Mouse (Mus musculus) layer of hippocampus, postnatal 25 days (tissue): ENCODE measurements around the gene Fbxw21. TPM values are rescaled to one million over a fixed set of nuclear protein-coding genes. Genes with fewer than 3 reads are reported as not detected.

Experiments
- DNase-seq, 2 experiments: peaks; one replicate each; pipeline ENCODE4 v3.0.0; 2022; ENCODE audit warnings: mixed read lengths in 2 of 2, low spot score in 1 of 2; ENCODE audit errors: extremely low spot score in 1 of 2
- total RNA-seq, 2 experiments: library from RNA; stranded (reverse); gene quantifications; 2 replicates each; pipeline ENCODE4 v1.2.3; 2021

The Fbxw21 gene
- total RNA-seq, 2 experiments from 2014 or later = not detected

DNA sequence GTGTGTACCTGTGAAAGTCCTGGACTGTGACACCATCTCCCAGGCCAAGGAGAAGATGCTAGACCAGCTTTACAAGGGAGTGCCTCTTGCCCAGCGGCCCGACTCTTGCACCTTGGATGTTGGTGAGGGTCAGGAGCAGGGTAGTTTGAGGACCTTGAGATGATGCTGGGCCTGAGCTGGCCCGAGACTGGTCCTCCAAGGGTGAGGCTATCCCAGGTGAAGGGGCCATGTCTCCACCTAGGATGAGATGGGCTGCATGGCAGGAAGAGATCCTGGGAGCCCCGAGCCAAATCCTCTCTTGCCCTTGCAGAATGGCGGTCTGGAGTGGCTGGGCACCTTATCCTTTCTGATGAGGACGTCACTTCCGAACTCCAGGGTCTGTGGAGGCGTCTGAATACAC, 48.5 kb downstream of the Fbxw21 start:
- no peak for DNase-seq

DNA sequence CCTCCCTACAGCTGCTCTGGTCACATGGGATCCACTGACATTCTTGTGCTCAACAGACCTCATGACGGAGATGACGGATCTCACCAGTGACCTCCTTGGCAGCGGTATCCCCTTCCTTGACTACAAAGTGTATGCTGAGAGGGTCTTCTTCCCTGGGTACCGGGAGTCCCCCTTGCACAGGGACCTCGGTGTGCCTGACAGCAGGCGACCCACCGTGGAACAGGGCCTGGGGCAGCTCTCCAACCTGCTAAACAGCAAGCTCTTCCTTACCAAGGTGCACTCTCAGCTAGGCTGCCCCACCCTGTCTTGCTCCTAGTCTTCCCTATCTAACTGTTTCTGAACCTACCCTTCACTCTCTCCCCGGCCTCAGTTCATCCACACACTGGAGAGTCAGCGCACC, 50.2 kb downstream of the Fbxw21 start:
- DNase-seq = no peak

GRCm38 (mm10) chr9:109111101-109111500, 50.7 kb downstream of the Fbxw21 start:
- DNase-seq = no peak

DNA sequence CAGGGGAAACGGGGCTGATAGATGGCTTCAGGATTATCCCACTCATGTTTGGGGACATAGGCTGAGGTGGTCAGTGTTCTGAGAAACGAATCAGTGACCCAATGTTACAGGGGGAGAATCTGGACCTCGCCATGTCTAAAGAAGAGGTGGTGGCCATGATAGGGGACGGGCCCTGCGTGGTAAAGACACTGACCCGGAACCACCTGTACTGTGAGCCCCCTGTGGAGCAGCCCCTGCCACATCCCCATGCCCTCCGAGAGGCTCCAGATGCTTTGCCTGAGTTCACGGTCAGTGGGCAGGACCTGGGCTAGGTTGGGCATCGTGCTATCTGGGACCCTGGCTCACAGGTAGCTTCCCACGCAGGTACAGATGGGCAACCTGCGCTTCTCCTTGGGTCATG, 51.6 kb downstream of the Fbxw21 start:
- no peak for DNase-seq

DNA sequence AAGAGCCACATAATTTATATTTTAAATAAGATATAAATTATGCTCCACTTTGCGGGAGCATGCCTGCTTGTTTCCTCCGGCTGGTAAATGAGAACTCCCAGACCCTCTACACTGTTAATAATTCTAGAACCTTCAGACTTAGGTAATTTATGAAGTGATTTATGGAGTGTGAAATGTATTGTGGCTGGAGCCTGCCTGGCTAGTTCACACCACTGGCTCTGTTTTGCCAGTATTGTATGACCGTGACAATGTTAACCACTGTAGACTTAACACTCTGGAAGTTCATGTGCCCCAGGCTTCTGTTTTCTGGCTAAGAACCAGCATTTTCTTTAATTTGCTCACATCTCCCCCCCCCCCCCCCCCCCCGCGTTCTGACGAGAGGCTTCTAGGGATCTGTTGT, 54.5 kb downstream of the Fbxw21 start:
- no peak for DNase-seq

DNA sequence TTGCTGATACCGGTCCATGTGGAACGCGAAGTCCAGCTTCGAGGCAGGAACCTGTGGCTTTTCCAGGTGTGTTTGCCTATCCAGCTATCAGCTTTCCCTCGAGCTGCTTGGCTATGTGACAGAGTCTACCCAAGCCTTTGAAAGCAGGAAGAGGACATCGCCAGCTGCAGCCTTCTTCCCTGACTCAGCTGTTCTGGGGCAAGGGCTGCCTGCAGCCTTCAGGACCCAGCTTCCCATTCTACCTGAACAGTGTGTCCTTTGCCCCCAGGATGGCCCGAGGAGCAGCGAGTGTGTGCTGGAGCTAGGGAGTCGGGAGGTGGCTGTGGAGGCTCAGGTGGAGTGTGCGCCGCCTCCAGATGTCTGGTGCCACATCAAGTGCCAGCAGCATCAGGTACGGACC, 56.2 kb downstream of the Fbxw21 start:
- DNase-seq = no peak

GRCm38 (mm10) chr9:109105011-109105410, 56.8 kb downstream of the Fbxw21 start:
- DNase-seq = peak in 1 of 2 experiments; percentile 21

- no peak for DNase-seq
Observed at GRCm38 (mm10) chr9:109104083-109104482, 57.8 kb downstream of the Fbxw21 start.

DNA sequence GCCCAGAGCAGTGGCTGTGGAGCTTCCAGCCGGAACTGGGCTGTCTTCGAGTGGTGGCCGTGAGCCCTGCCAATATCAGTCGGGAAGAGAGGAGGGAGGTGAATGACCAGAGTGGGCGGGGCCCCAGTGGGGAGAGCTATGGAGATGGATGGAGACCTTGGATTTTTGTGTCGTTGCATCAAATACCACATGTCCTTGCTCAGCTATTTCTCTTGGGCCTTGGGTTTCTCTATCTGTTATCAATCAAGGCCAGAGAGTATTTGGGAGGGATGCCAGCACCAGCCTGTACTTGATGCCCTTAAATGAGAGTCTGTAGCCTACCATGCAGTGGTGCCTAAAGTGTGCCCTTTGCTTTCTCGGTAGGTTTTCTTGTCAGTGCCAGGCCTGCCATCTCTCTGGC, 58.6 kb downstream of the Fbxw21 start:
- DNase-seq = no peak

- no peak for DNase-seq
Observed at GRCm38 (mm10) chr9:109102541-109102940, 59.3 kb downstream of the Fbxw21 start.

DNA sequence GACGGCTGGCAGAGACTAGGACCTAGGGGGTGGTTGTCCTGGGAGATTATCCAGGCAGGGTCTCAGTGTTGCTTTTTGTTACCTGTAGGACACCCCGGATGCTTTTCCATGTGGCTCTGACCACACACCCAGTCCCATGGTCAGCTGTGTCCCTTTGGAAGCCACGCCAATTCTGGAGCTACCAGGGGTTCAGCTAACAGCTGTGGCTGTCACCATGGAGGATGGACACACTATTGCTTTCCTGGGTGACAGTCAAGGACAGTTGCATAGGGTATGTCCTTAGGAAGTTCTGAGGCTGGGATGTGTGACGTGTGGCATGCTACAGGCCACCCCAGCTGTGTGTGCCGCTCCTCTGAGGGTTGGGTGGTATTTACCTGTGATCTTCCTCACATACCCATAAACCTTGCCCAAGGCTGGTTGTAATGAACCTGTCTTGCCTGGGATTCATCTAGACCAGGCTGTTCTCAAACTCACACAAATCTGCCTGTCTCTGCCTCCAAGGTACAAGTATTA, 59.9 kb downstream of the Fbxw21 start:
- no peak for DNase-seq

DNA sequence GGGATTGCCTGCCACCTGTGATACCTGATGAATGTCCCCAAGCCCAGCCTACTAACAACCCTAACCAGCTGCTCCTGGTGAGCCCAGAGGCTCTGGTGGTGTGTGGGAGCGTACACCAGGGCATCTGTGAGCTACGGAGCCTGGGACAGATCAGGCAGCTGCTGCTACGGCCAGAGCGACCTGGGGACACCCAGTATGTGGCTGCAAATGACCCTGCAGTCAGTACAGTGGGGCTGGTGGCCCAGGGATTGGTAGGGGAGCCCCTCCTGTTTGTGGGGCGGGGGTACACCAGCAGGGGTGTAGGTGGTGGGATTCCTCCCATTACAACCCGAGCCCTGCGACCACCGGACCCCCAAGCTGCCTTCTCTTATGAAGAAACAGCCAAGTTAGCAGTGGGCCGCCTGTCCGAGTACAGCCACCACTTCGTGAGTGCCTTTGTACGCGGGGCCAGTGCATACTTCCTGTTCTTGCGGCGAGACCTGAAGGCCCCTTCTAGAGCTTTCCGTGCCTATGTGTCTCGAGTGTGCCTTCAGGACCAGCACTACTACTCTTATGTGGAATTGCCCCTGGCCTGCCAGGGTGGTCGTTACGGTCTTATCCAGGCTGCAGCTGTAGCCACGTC, 61.4 kb downstream of the Fbxw21 start:
- no peak for DNase-seq

DNA sequence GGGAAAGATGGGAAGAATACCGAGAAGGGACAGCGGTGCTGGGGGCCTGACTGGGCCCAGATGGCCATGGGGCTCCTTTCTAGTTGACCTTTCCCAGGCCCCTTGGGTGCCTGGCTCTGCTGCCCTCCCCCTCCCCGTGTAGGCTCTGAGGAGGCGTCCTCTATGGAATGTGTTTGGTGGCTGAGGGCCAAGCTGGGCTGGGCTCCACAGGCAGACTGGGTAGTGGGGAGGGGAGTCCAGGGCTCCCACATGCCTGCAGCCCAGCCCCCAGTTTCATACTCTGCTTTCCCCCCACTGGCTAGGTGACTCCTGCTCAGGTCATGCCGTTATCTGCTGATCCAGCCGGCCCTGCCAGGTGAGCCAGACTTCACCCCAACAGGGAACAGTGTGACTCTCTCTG, 62.9 kb downstream of the Fbxw21 start:
- DNase-seq = peak in 1 of 2 experiments; percentile 29

DNA sequence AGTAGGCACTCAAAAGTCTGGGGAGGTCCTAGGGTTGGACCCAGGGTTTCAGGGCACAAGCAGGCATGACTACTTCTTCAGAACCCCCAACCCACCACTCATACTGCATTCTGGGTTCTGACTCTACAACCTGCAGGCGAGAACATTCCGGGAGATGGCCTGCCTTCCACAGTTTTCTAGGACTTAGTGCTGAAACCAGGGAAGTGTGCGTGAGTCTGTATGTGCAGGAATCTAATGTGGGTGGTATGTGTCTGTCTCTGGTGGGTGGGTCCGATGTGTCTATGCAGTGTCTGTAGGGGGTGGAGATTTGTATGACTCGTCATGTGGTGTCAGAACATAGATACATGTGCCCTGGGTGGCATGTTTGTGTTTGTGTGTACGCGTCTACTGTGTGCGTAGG, 63.5 kb downstream of the Fbxw21 start:
- DNase-seq = no peak

GRCm38 (mm10) chr9:109097831-109098230, 64.0 kb downstream of the Fbxw21 start:
- DNase-seq = peak; percentile 29 to 56

GRCm38 (mm10) chr9:109097291-109097690, 64.5 kb downstream of the Fbxw21 start:
- no peak for DNase-seq

DNA sequence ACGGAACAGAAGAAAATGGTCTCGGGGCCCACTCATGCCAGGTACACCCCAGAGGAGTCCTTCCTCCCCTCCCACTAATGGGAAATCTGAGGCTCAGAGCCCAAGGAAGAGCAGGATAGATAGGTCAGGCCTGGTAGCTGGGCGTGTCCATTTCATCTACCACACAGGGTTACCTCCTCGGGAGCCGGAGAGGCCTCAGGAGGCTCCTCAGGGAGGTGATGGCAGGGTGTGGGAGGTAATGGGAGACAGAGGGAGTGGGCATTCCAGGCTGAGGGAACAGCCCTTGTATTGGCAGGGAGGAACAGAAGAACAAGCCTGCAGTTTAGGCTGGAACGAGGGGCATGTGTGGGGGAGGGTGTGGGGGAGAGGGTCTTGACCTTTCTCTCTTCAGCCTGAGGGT, 65.0 kb downstream of the Fbxw21 start:
- DNase-seq = no peak

DNA sequence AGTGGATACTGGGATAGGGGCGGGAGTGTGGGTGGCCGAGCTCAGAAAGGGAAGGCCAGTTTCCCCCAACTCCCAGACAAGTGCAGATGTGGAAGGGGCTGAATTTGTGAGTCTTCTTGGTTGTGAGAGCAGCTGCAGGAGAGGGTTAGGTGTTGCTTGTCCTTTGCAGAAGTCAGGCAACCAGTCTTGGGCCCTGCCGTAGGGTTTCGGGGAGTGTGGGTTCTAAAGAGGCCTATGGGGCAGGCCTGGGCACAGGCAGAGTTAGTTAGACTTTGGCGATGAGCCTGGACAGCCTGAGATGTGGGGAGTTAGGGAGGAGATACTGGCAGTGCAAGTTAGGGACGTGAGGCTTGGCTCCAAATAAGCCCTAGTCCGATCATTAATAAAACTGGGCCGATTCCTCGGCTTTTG, 65.6 kb downstream of the Fbxw21 start:
- DNase-seq = no peak

DNA sequence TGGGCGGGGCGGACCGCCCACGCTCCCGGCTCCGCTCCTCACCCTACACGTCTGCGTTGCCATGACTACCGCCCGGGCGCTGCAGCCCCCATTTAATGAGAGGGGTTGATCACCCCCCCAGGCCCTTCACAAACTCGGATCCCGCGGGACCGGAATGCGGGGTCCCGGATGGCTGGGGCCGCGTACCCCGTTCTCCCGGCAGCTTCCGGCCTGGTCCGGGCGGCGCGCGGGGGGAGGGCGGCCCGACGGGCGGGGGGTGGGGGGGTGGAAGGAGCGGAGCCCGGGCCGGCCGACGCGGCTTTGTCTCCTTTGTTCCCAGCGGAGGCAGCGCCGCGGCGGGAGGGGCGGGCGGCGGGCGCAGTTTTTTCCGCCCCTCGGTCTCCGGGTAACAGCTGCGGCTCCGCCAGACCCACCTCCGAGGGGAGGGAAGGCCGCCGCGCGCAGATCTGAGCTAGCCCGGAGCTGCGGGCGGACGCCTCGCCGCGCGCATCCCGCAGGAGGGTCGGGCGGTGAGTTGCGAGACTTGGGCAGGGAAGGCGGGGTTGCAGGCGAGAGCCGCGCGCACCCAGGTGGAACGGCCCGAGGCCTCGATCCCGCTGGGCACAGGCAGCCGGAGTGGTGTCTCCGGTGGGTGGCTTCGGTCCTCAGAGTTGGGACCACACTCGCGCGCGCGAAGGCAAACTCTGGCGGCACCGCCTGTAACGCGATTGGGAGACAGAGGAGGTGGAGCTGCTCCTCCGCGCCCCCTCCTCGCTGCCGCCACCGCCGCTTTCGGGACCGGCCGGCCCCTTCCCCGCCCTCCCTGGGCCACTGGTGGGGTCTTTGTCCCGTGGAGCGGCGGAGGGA, 66.5 kb downstream of the Fbxw21 start, which contains the start of gene Plxnb1:
Gene Plxnb1, plus strand, starts transcription at position 253 of the 846 bp plus-strand sequence.
- DNase-seq = peak; percentile 61 to 64

DNA sequence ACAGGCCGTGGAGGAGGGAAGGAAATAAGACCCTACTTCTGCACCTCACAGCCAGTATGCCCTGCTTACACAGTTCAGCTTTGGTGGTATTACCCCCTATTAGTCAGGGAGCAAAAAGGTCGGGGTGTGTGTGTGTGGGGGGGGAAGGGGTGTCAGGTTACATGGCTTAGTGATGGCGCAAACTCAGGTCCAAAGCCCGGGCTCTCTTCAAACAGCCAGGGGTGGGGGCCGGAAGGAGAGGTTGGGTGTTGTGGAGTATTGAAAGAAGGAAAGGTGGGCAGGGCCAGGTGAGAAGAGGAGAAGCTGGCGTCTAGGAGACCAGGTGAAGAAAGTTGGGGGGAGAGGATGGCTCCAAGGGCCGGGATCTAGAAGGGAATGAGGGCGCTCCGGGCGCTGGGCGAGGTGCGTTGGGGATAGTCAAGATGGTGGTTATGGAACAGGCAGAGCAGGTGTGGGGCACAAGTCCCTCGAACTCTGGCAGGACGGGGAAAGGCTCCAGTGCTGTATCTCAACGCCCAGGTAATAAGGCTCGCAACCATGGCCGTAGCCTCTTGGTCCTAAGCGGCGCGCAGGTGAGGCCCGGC, 67.2 kb downstream of the Fbxw21 start:
- DNase-seq = no peak

DNA sequence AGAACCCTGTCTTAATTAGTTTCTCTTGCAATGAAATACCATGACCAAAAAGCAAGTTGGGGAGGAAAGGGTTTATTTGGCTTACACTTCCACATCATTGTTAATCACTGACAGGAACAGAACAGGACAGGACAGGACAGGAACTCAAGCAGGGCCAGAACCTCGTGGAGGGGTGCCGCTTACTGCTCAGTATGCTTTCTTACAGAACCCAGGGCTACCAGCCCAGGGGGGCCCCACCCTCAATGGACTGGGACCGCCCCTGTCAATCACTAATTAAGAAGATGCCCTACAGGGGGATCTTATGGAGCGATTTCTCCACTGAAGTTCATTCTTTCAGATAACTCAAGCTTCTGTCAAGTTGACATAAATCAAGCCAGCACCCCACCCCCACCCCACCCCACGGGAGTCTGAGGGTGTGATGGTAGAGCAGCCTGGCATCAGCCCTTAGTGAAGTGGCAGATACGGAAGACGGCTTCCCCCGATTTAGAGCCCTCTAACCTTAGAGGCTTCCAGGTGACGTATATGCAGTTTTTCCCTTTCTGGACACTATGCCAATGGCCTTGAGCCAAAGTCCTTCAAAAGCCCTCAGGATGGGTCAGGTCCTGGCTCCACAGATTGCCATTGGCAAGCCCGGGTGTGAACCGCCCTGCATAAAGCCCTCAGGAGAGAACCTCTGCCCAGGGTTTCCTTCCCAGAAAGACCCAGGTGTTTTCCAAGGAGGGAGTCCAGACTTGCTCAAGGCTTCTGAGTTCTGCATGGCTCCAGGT, 67.9 kb downstream of the Fbxw21 start:
- DNase-seq = no peak
